Mouse (Mus musculus) intestine, embryonic 16.5 days (tissue): Measurements from ENCODE around the gene Ttll9. TPM values are rescaled to one million over a fixed set of nuclear protein-coding genes. Genes with fewer than 3 reads are reported as not detected.

Experiments used
- ATAC-seq: fragments of 200-750 bp; cut with Nextera tagmentation; 2 replicates; pipeline ENCODE4 v1.8.0; 2017; ENCODE audit warnings: moderate TSS enrichment, moderate library complexity
- H3K27ac ChIP-seq: fragments of 300-500 bp; sonication (generic); 2 replicates; pipeline ENCODE4 v1.5.1; 2014; ENCODE audit warnings: mild to moderate bottlenecking, low read length
- H3K27me3 ChIP-seq: fragments of 300-500 bp; sonication (generic); replicated peaks from 2 replicates; pipeline ENCODE4 v1.6.1; 2014; ENCODE audit warnings: low read length, control low read depth, mixed read lengths; ENCODE audit not compliant: control insufficient read depth, insufficient read depth
- H3K36me3 ChIP-seq: fragments of 300-500 bp; sonication (generic); 2 replicates; pipeline ENCODE4 v1.6.1; 2014; ENCODE audit warnings: low read length, control low read depth; ENCODE audit not compliant: control insufficient read depth, insufficient read depth
- H3K4me1 ChIP-seq: fragments of 300-500 bp; sonication (generic); 2 replicates; pipeline ENCODE4 v1.6.1; 2014; ENCODE audit warnings: low read length, control low read depth, mixed read lengths; ENCODE audit not compliant: control insufficient read depth, insufficient read depth
- H3K4me2 ChIP-seq: fragments of 300-500 bp; sonication (generic); 2 replicates; pipeline ENCODE4 v1.6.1; 2014; ENCODE audit warnings: low read depth, low read length, control low read depth
- H3K4me3 ChIP-seq: fragments of 300-500 bp; sonication (generic); 2 replicates; pipeline ENCODE4 v1.5.1; 2014; ENCODE audit warnings: mild to moderate bottlenecking, low read length
- H3K9ac ChIP-seq: fragments of 300-500 bp; sonication (generic); 2 replicates; pipeline ENCODE4 v1.6.1; 2014; ENCODE audit warnings: low read depth, low read length
- H3K9me3 ChIP-seq: fragments of 300-500 bp; sonication (generic); 2 replicates; pipeline ENCODE4 v1.6.1; 2016; ENCODE audit warnings: low read length, control low read depth; ENCODE audit not compliant: control insufficient read depth
- WGBS: fragments of 180-500 bp; shearing (Covaris S2); extraction: QIAGEN DNeasy Blood & Tissue Kit; methylation state at CpG from one replicate; pipeline ENCODE4 v1.1.7; 2014; 5-methylcytosine and 5-hydroxymethylcytosine counted together
- polyA plus RNA-seq: library from polyadenylated mRNA; unstranded; fragments of >200 nt; fragmentation: Nextera tagmentation; extraction: Ambion mirVana; gene quantifications from 2 replicates; pipeline ENCODE4 v1.2.1, GENCODE M21; 2015

Gene Ttll9
- polyA plus RNA-seq, 1 experiment from 2014 or later: 0.16 TPM

DNA sequence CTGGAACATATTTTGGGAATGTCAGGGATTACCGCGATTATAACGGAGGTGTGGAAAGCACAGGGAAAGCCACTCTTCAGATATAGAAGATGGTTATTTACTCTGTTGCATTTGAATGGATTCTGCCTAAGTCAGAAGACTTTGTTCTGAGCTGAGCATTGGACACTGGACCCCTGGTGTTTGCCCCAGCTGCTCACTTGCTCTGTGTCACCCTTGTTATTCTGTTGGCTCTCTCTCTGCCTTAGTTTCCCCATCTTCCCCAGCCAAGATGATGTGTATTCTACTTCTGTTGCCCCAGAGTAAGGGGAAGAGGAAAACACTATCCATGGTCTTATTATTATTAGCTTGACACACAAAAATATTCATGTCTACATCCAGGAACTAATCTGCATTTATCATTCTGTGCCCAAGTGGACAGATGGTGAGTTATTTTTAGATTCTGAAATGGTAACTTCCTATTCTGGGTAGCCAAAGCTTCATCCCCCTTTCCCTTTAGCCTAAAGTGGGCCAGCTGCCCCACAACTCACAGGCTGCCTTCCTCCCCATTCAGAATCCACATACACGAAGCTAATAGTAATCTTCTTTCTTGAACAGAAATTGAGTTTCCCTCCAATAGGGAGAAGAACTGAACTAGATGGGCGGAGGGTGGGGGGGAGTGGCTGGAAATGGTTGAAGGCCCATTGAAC, 71.4 kb downstream of the Ttll9 start:
- Histone ChIP-seq H3K9me3 (no peaks in the 10 kb centered on the region), H3K4me3 (no peak overlapping the region), H3K4me2 (no peak overlapping the region), H3K27me3 (peaks cover 36% of the 10 kb centered on the region), H3K9ac (no peak overlapping the region), H3K4me1 (0 out of 2 replicates have a peak, but pooled peaks cover 4% of the 10 kb centered on the region), H3K27ac (no peak overlapping the region), H3K36me3 (no peaks in the 10 kb centered on the region)
- 64% methylated on average over 5 of the region's 5 CpGs for WGBS
- no peak for ATAC-seq

GRCm38 (mm10) chr2:153036690-153037089, 74.4 kb downstream of the Ttll9 start:
- Histone ChIP-seq H3K27ac (no peak overlapping the region), H3K4me2 (no peak overlapping the region), H3K9ac (no peak overlapping the region), H3K27me3 (peaks cover 18% of the 10 kb centered on the region), H3K9me3 (no peaks in the 10 kb centered on the region), H3K36me3 (no peaks in the 10 kb centered on the region), H3K4me1 (0 out of 2 replicates have a peak, but pooled peaks cover 2% of the 10 kb centered on the region), H3K4me3 (no peak overlapping the region)
- WGBS: 36% methylated on average over 2 of the region's 2 CpGs
- no peak for ATAC-seq

DNA sequence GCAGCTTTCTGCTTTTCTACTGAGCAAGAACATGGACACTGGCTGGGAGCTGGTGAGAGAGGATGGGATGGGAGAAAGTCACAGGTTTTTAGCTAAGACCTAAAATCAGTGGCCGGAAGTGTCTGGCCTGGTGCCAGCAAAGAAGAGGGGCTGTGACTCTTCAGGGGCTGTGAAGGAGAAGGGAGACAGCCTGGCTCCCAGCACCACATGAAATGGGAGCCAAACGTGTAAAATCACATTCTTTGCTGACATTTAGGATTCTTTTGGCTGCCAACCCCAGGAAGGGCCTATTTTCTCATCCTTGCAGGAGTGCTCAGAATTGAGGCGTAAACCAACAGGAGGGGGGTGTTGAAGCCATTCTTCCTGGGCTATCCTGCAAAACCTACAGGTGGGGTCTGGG, 81.6 kb downstream of the Ttll9 start:
- no peak for ATAC-seq
- Histone ChIP-seq H3K9ac (no peak overlapping the region), H3K4me2 (no peak overlapping the region), H3K27me3 (no peaks in the 10 kb centered on the region; the same call in 1 of the 2 replicates), H3K4me1 (0 out of 2 replicates have a peak, but pooled peaks cover 4% of the 10 kb centered on the region), H3K36me3 (no peaks in the 10 kb centered on the region), H3K9me3 (no peaks in the 10 kb centered on the region), H3K27ac (no peak overlapping the region), H3K4me3 (no peak overlapping the region)
- 38% methylated on average over 3 of the region's 3 CpGs for WGBS

GRCm38 (mm10) chr2:153045884-153046299, 83.6 kb downstream of the Ttll9 start:
- Histone ChIP-seq H3K4me1 (0 out of 2 replicates have a peak, but pooled peaks cover 4% of the 10 kb centered on the region), H3K27me3 (no peaks in the 10 kb centered on the region; the same call in 1 of the 2 replicates), H3K27ac (no peak overlapping the region), H3K4me3 (no peak overlapping the region), H3K9me3 (no peaks in the 10 kb centered on the region), H3K36me3 (no peaks in the 10 kb centered on the region), H3K9ac (no peak overlapping the region), H3K4me2 (no peak overlapping the region)
- WGBS: 26% methylated on average over 8 of the region's 8 CpGs
- ATAC-seq: no peak; the same call in 1 of the 2 replicates

DNA sequence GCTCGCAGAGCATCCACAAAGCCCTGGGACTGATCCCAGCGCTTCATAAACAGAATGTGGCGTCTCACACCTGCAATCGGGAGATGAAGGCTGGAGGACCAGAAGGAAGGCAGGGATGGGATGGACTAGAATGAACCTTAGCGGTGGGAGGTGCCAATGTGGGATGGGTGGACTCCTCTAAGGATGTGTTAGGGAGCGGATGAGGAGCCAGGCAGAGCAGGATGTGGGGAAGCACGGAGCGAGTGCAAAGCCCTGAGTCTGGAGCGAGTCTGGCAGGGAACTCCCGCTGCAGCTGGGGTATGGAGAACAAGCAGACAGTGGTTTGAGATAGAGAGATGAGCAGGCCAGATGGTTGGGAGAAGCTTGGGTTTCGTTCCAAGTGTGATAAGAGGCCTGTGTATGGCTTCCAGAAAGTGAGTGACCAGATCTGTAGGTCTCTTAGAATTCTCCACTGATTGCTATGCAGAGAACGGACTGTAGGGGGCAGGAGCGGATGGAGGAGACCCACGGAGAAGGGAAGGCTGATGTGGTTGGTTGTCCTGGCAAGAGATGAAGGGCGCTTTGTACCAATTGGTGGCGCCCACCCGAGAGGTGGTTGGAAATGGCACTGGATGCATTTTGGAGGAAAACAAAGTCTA, 85.7 kb downstream of the Ttll9 start:
- no peak for ATAC-seq
- Histone ChIP-seq H3K27me3 (peaks cover 18% of the 10 kb centered on the region), H3K4me1 (peaks cover 4% of the 10 kb centered on the region; the same call in 1 of the 2 replicates), H3K9ac (no peak overlapping the region), H3K9me3 (no peaks in the 10 kb centered on the region), H3K36me3 (no peaks in the 10 kb centered on the region), H3K4me2 (no peak overlapping the region), H3K27ac (no peak overlapping the region), H3K4me3 (no peak overlapping the region)
- WGBS: 41% methylated on average over 17 of the region's 17 CpGs

DNA sequence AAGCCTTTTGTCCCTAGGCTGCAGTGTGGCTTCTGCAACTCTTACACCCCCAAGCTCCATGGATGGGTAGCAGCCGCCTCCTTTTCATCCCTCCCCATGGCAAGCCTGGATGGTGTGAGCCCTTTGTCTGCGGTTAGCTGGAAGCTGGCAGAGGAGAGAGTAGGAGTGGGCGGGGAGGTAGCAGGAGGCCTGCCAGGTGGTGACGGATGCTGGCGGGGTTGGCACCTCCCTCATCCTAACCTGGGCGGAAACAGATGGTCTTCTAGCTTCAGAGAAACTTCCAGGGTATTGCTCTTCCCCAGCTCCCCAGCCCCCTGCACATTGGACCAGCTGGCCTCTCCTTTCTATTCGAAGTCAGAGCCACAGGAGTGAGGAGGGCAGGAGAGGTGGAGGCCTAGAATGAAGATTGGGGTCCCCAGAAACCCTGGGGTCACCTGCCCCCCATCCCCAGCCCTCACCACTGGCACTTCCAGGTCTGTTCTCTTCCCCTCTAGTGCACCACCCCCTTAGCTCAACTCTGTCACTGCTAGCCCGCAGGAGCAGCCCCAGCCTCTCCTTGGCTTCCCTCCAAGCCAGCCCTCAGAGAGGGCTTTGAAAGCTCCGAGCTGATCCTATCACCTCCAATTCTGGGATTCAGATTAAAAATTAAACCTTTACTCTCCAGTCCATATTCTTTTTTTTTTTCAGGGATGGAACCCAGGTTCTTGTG, 87.2 kb downstream of the Ttll9 start:
- Histone ChIP-seq H3K27ac (no peak overlapping the region), H3K4me1 (peaks cover 4% of the 10 kb centered on the region; the same call in 1 of the 2 replicates), H3K4me2 (no peak overlapping the region), H3K9me3 (no peaks in the 10 kb centered on the region), H3K36me3 (no peaks in the 10 kb centered on the region), H3K27me3 (peaks cover 32% of the 10 kb centered on the region), H3K4me3 (no peak overlapping the region), H3K9ac (no peak overlapping the region)
- 28% methylated on average over 9 of the region's 9 CpGs for WGBS
- no peak for ATAC-seq

DNA sequence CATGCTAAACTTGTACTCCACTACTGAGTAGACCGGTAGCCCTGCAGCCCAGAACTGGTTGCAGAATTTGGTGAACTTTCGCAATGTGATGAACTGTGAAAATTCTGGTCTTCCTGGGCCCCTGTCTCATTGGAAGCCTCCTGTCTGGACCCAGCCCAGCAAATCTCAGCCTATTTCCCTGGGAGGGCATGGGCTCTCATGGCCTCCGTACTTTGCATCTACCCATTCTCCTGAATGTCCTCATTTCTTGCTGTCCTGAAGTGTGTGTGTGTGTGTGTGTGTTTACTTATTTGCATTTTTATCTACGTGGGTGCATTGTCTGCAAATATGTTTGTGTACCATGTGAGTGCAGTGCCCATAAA, 87.7 kb downstream of the Ttll9 start:
- 86% methylated on average over 4 of the region's 4 CpGs for WGBS
- Histone ChIP-seq H3K9me3 (no peaks in the 10 kb centered on the region), H3K27ac (no peak overlapping the region), H3K4me2 (no peak overlapping the region), H3K4me1 (peaks cover 4% of the 10 kb centered on the region; the same call in 1 of the 2 replicates), H3K27me3 (peaks cover 34% of the 10 kb centered on the region), H3K4me3 (no peak overlapping the region), H3K36me3 (no peaks in the 10 kb centered on the region), H3K9ac (no peak overlapping the region)
- ATAC-seq: no peak

DNA sequence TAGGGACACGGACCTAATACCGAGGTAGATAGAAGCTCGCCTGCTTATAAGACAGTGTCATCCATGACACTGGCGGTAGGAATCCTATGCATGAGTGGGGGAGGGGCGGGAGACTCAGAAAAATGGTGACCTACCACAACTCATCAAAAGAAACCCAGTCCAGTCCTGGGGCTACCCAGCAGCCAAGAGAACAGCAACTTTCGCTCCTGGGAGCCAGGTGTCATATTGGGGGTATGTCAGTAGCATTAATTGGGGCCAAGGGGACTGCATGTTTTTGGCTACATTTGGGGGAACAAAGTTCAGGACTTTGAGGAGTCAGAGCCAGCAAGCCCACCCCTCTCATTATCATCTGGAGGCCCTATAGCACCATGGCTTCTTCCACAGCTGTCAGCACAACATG, 88.8 kb downstream of the Ttll9 start:
- peaks cover 34% of the 10 kb centered on the region for H3K27me3 ChIP-seq
- peaks cover 1% of the 10 kb centered on the region; the same call in 1 of the 2 replicates for H3K4me1 ChIP-seq
- H3K4me3 ChIP-seq: no peak overlapping the region
- no peak overlapping the region for H3K27ac ChIP-seq
- no peak overlapping the region for H3K4me2 ChIP-seq
- H3K9me3 ChIP-seq: no peaks in the 10 kb centered on the region
- no peak for ATAC-seq
- 72% methylated on average over 6 of the region's 6 CpGs for WGBS
- no peak overlapping the region for H3K9ac ChIP-seq
- H3K36me3 ChIP-seq: no peaks in the 10 kb centered on the region

GRCm38 (mm10) chr2:153051537-153051936, 89.3 kb downstream of the Ttll9 start:
- Histone ChIP-seq H3K4me1 (no peaks in the 10 kb centered on the region; the same call in 1 of the 2 replicates), H3K9ac (no peak overlapping the region), H3K27ac (no peak overlapping the region), H3K4me3 (no peak overlapping the region), H3K9me3 (no peaks in the 10 kb centered on the region), H3K27me3 (peaks cover 34% of the 10 kb centered on the region), H3K36me3 (no peaks in the 10 kb centered on the region), H3K4me2 (no peak overlapping the region)
- no peak for ATAC-seq
- WGBS: 75% methylated on average over 9 of the region's 9 CpGs
